Mouse (Mus musculus) T-helper 17 cell (primary cell): ENCODE data around the gene Epha6.
"Not testable (repeated sequence)": the region's sequence is repeated elsewhere in the genome, so short reads cannot be mapped to it uniquely, and the experiment has no call there.

Experiments
- in situ Hi-C, 2 experiments: fragments of 300-600 bp; cut with MboI, MseI; formaldehyde crosslinking; loops; 1 replicate in 1 of 2; 2 replicates in 1 of 2; pipeline ENCODE4 v1.15.1; 2025; ENCODE audit warnings: high pct_unique_total_duplicates in 2 of 2

Gene Epha6

GRCm38 (mm10) chr16:60006857-60007568 is 598.3 kb downstream of the Epha6 start:
- in situ Hi-C loops = no loop called here

DNA sequence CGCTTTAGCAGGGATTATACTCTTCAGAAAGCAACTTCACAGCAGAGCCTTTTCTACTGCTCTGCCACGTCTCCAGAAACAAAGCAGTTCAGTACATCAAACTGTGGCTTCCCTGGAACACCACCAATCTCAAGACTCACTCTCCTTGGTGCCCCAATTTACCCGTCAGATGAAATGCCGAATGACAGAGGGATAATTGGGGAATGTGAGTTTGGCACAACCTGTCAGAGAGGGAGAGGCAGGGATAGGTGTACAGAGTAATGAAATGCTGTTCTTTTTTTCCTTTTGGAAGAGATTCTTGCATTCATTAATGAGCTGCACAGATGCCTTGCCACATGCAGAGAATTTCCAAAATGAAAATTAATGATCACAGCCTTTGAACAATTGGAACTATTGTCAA is 635.5 kb downstream of the Epha6 start:
- in situ Hi-C loops = no loop called here

DNA sequence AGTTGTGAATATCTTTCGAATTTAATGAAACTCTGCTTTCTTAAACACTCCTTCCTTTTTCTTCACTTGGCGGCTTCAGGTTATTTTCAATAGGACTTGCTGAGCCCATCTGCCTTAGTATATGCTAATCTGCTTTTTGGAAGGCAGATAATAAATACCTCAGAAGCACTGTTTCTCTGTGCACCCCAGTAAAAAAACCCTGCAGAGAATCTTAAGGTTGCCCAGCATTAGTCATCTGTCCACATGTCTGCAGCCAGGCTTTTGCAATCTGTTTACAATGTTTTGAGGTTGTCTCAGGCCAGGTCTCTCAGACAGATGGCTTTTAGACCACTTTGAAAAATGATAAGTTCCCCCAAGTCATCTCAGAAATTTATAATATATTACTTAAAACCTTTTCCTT is 649.6 kb downstream of the Epha6 start:
- in situ Hi-C loops = no loop called here

DNA sequence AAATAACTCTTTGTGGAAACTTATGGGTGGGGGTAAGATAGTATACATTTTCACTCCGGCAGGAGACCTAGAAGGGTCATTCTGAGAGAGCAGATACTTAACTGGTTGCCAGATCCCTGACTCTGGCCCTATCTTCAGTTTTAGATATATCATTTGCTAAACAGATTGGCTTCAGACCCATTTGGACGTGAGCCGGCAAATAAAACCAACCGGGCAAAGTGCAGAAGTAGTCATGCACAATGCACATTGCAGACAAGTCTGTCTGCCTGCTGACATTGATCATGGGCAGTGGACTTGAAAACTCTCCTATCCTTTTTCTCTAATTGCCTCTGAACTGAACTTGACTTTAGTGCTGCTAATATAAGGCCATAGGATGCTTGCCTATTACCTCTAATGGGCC is 681.6 kb downstream of the Epha6 start:
- in situ Hi-C loops = no loop called here

GRCm38 (mm10) chr16:59880073-59880472 is 725.3 kb downstream of the Epha6 start:
- in situ Hi-C loops = no loop called here

DNA sequence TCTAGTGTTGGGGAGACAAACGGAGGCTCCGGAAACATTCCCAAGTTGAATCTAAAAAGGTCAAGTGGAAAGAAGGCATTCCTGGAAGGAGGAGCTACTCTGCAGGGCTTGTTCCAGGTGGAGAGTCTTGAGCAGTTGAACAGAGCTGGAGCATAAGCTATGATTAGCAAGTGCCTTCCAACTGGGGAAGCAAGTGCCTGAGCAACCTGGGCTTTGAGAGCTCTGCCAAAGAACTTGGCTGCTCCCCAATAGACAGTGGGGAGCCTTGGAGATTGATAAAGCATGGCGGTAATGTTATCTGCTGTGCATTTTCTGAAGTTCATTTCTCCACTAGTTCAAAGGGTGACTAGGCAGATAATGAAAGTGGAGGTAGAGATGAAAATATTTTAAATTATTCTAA is 733.5 kb downstream of the Epha6 start:
- in situ Hi-C loops = no loop called here

GRCm38 (mm10) chr16:59854160-59854717 is 751.1 kb downstream of the Epha6 start:
- in situ Hi-C loops = no loop called here

- in situ Hi-C loops = no loop called here
Observed at GRCm38 (mm10) chr16:59852689-59853088, 752.6 kb downstream of the Epha6 start.

GRCm38 (mm10) chr16:59846574-59846973 is 758.8 kb downstream of the Epha6 start:
- in situ Hi-C loops = no loop called here

DNA sequence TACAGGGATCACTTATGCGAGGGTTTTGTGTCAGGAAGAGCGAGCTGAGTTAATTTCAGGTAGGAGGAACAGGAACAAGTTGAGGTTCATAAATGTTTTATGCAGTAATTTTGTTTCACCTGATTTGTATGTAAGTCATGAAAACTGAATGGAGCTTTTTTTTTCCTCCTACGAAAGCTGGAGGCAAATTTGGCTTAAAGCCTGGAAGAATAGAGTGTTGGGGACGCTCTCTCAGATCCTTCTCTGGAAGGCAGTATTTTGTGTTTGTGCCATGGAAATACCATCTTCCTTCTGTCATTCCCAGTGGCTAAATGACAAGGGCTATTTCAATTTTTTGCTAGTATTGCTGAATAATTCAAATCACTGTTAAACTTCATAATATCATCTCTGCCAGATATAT is 768.6 kb downstream of the Epha6 start:
- in situ Hi-C loops = no loop called here

DNA sequence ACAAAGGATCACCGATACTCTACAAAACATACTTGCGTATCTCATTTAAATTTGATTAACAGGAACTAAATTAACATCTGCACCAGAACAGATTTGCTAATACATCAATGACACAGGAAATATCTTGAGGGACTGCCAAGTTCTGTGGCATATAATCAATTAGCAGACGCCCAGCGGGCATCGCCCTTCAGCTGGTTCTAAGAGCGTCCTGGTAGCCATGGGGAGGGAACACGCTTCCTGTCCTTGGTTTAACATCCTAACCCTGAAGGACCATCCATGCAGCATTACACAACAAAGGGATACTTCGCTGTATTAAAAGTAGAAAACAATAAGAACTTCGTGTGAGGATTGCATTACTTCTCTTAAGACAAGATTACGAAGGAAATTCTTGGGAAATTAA is 769.0 kb downstream of the Epha6 start:
- in situ Hi-C loops = no loop called here

DNA sequence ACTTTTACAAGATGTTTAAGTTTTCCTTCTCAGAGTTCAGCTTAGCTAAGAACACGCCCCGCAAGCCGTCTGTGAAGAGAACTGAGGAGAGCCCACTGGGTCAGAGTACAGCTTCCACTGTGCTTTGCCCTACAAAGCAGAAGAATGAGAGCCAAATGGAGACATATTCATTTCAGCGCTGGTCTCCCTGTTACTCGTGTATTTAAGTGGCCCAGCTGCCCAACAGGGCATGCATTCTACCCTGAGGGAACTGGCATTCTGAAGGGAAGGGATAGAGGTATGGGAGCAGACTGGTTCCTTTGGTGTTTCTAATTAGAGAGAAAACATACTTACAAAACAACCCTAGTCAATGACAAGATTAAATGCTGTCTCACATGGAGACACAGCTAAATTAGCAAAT is 772.9 kb downstream of the Epha6 start:
- in situ Hi-C loops = no loop called here

DNA sequence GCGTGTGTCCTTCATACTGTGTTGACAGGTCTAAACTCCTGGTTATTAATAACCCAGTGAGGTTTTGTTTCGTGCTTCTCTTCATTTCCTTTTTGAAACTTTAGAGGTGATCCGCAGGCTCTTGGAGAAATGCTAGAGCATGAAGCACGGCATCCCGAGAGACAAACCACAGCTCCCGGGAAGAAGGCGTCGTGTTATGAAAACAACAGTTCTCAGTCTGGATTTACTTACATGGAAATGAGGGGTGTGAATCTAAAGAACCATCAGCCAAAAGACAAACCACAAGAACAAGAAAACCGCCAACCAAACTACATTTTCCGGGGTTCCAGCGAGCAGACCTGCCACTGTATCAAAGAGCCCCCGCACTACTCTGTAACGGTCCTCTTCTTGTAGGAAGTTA is 775.7 kb downstream of the Epha6 start:
- in situ Hi-C loops = no loop called here

DNA sequence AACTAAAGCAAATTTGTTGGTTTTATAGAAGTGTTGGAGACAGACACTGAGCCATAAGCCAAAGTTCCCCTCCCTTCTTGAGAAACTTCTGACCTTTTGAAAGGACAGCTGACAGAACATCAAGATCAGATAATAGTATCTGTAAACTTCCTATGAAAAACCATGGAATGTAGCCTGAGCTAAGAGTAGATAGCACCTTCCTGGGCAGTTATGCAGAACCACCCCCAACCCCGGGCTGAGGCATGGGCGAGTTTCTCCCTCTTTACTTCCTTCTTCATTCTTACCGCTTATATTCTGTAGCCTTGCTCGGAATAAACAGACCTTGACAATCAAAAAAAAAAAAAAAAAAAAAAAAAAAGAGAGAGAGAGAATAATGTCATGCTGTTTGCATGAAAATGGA is 805.5 kb downstream of the Epha6 start:
- in situ Hi-C loops = not testable (repeated sequence)

GRCm38 (mm10) chr16:59772297-59772696 is 833.0 kb downstream of the Epha6 start:
- in situ Hi-C loops = no loop called here

DNA sequence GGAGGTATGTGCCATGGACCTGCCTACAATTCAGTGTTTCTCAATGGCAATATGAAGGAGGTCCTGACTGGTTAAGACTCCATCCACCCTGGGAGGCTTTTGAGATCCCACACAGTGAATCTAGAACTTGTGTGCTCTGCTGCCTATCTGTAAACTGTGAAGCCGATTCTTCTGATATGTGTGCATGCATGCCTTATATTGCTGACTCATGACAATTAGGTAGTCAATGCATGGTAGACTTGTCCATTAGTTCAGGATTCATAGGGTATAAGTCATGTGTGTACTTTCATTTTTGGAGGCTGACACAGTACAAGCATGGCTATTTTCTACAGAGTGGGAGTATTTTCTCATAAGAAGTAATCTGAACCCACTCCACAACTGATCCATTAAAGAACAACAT is 834.9 kb downstream of the Epha6 start:
- in situ Hi-C loops = no loop called here

- in situ Hi-C loops = no loop called here
Observed at GRCm38 (mm10) chr16:59769936-59770335, 835.4 kb downstream of the Epha6 start.

- in situ Hi-C loops = no loop called here
Observed at GRCm38 (mm10) chr16:59760875-59761274, 844.5 kb downstream of the Epha6 start.

- in situ Hi-C loops = no loop called here
Observed at GRCm38 (mm10) chr16:59750905-59751304, 854.4 kb downstream of the Epha6 start.

- in situ Hi-C loops = no loop called here
Observed at GRCm38 (mm10) chr16:59743669-59744068, 861.7 kb downstream of the Epha6 start.

- in situ Hi-C loops = no loop called here
Observed at GRCm38 (mm10) chr16:59715524-59715923, 889.8 kb downstream of the Epha6 start.

- in situ Hi-C loops = no loop called here
Observed at GRCm38 (mm10) chr16:59693230-59693629, 912.1 kb downstream of the Epha6 start.

GRCm38 (mm10) chr16:59689120-59689519 is 916.2 kb downstream of the Epha6 start:
- in situ Hi-C loops = no loop called here

DNA sequence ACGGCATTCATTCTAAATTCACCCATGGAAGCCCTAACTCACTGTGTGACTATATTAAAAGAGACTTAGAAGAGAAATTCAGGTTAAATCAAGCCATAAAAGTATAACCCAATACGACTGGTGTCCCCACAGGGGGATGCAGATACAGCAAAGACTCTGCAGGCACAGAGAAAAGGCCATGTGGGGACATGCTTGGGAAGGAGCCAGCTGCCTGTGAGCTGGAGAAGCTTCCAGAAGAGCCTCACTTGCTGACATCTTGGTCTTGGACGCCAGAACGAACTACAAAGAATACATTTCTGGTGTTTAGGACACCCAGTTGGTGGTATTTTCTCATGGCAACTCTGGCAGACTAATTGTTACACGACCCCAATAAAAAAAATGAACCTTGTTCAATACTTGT is 920.2 kb downstream of the Epha6 start:
- in situ Hi-C loops = no loop called here
